Mouse (Mus musculus): ENCODE measurements at regions not wholly inside any gene's neighbourhood (a gene's known extent, or its start where the extent isn't known, plus 50 kb on each side); places are given as distances from the start of the nearest gene placed in this dataset.

GRCm38 (mm10) chr15:36362911-36363565 lies 644.5 kb downstream of the Zfp706 start:
- DNase-seq (ENCODE audit: low spot score), result no peak
- WGBS, result 73% methylated on average over 4 of the region's 4 CpGs
- H3K4me1 ChIP-seq (ENCODE audit: insufficient read depth, low read length), result 0 out of 2 replicates have a peak, but pooled peaks cover 4% of the 10 kb centered on the region
- no peak for ATAC-seq
- no peak overlapping the region for H3K9ac ChIP-seq (replicated peaks; ENCODE audit: low read length)
- H3K4me3 ChIP-seq (ENCODE audit: low read length), result no peak overlapping the region
- H3K36me3 ChIP-seq (ENCODE audit: insufficient read depth, low read length), result no peaks in the 10 kb centered on the region
- no peak overlapping the region for H3K27ac ChIP-seq
- no peak overlapping the region for H3K4me2 ChIP-seq (ENCODE audit: low read depth, low read length)
- no peaks in the 10 kb centered on the region for H3K27me3 ChIP-seq (ENCODE audit: insufficient read depth, low read length)
- TF ChIP-seq CTCF (IDR thresholded peaks at IDR 0.05; ENCODE audit: low read depth), result no peak
- no peaks in the 10 kb centered on the region for H3K9me3 ChIP-seq (ENCODE audit: low read length)

- ATAC-seq (no peak), DNase-seq (ENCODE audit: low spot score) (no peak)
These were observed 645.9 kb downstream of the Zfp706 start for GRCm38 (mm10) chr15:36361522-36362148.

GRCm38 (mm10) chr15:36360694-36361521 lies 646.7 kb downstream of the Zfp706 start:
- H3K4me3 ChIP-seq (ENCODE audit: low read length), result no peak overlapping the region
- H3K4me2 ChIP-seq (ENCODE audit: low read depth, low read length), result no peak overlapping the region
- no peaks in the 10 kb centered on the region for H3K9me3 ChIP-seq (ENCODE audit: low read length)
- 57% methylated on average over 14 of the region's 14 CpGs for WGBS
- 0 out of 2 replicates have a peak, but pooled peaks cover 4% of the 10 kb centered on the region for H3K4me1 ChIP-seq (ENCODE audit: insufficient read depth, low read length)
- H3K27ac ChIP-seq, result no peak overlapping the region
- no peaks in the 10 kb centered on the region for H3K36me3 ChIP-seq (ENCODE audit: insufficient read depth, low read length)
- no peaks in the 10 kb centered on the region for H3K27me3 ChIP-seq (ENCODE audit: insufficient read depth, low read length)
- TF ChIP-seq CTCF (IDR thresholded peaks at IDR 0.05; ENCODE audit: low read depth), result no peak
- no peak overlapping the region for H3K9ac ChIP-seq (replicated peaks; ENCODE audit: low read length)
- DNase-seq (ENCODE audit: low spot score), result peak; percentile 26
- peak; percentile 24; the same call in 1 of the 2 replicates for ATAC-seq

More at GRCm38 (mm10) chr15:36361522-36362148, 645.9 kb downstream of the Zfp706 start:
- 0 out of 2 replicates have a peak overlapping the region, but pooled peaks have one; percentile 26 for H3K27ac ChIP-seq
- 0 out of 2 replicates have a peak, but pooled peaks cover 4% of the 10 kb centered on the region for H3K4me1 ChIP-seq (ENCODE audit: insufficient read depth, low read length)
- no peak overlapping the region for H3K9ac ChIP-seq (replicated peaks; ENCODE audit: low read length)
- H3K27me3 ChIP-seq (ENCODE audit: insufficient read depth, low read length), result no peaks in the 10 kb centered on the region
- no peak overlapping the region for H3K4me2 ChIP-seq (ENCODE audit: low read depth, low read length)
- H3K9me3 ChIP-seq (ENCODE audit: low read length), result no peaks in the 10 kb centered on the region
- WGBS, result 41% methylated on average over 7 of the region's 7 CpGs
- no peaks in the 10 kb centered on the region for H3K36me3 ChIP-seq (ENCODE audit: insufficient read depth, low read length)
- H3K4me3 ChIP-seq (ENCODE audit: low read length), result no peak overlapping the region
- TF ChIP-seq CTCF (IDR thresholded peaks at IDR 0.05; ENCODE audit: low read depth), result no peak

GRCm38 (mm10) chr15:36355851-36356250 lies 651.7 kb downstream of the Zfp706 start:
- DNase-seq (ENCODE audit: low spot score) (no peak), ATAC-seq (no peak)
- Histone ChIP-seq H3K4me1 (ENCODE audit: insufficient read depth, low read length) (no peaks in the 10 kb centered on the region), H3K9ac (replicated peaks; ENCODE audit: low read length) (no peak overlapping the region), H3K27ac (no peak overlapping the region), H3K27me3 (ENCODE audit: insufficient read depth, low read length) (no peaks in the 10 kb centered on the region), H3K9me3 (ENCODE audit: low read length) (no peaks in the 10 kb centered on the region), H3K4me3 (ENCODE audit: low read length) (no peak overlapping the region), H3K4me2 (ENCODE audit: low read depth, low read length) (no peak overlapping the region), H3K36me3 (ENCODE audit: insufficient read depth, low read length) (no peaks in the 10 kb centered on the region)
- WGBS, result 94% methylated on average over 9 of the region's 9 CpGs
- no peak for TF ChIP-seq CTCF (IDR thresholded peaks at IDR 0.05; ENCODE audit: low read depth)

- Histone ChIP-seq H3K9me3 (ENCODE audit: low read length) (no peaks in the 10 kb centered on the region), H3K27ac (no peak overlapping the region), H3K9ac (replicated peaks; ENCODE audit: low read length) (no peak overlapping the region), H3K36me3 (ENCODE audit: insufficient read depth, low read length) (no peaks in the 10 kb centered on the region), H3K4me2 (ENCODE audit: low read depth, low read length) (no peak overlapping the region), H3K27me3 (ENCODE audit: insufficient read depth, low read length) (no peaks in the 10 kb centered on the region), H3K4me3 (ENCODE audit: low read length) (no peak overlapping the region), H3K4me1 (ENCODE audit: insufficient read depth, low read length) (no peaks in the 10 kb centered on the region)
- DNase-seq (ENCODE audit: low spot score) (no peak), ATAC-seq (no peak)
- no peak for TF ChIP-seq CTCF (IDR thresholded peaks at IDR 0.05; ENCODE audit: low read depth)
- 86% methylated on average over 6 of the region's 6 CpGs for WGBS
These were observed 653.0 kb downstream of the Zfp706 start for GRCm38 (mm10) chr15:36354545-36354944.

GRCm38 (mm10) chr15:36353793-36354192 lies 653.8 kb downstream of the Zfp706 start:
- ATAC-seq (no peak), DNase-seq (ENCODE audit: low spot score) (no peak)
- WGBS, result 85% methylated on average over 3 of the region's 3 CpGs
- Histone ChIP-seq H3K4me2 (ENCODE audit: low read depth, low read length) (no peak overlapping the region), H3K9me3 (ENCODE audit: low read length) (no peaks in the 10 kb centered on the region), H3K4me1 (ENCODE audit: insufficient read depth, low read length) (no peaks in the 10 kb centered on the region), H3K36me3 (ENCODE audit: insufficient read depth, low read length) (no peaks in the 10 kb centered on the region), H3K27ac (no peak overlapping the region), H3K4me3 (ENCODE audit: low read length) (no peak overlapping the region), H3K27me3 (ENCODE audit: insufficient read depth, low read length) (no peaks in the 10 kb centered on the region), H3K9ac (replicated peaks; ENCODE audit: low read length) (no peak overlapping the region)
- TF ChIP-seq CTCF (IDR thresholded peaks at IDR 0.05; ENCODE audit: low read depth), result no peak
